Mouse (Mus musculus) CH12.LX (cell line): ENCODE results near the gene Bcl2a1a. TPM values are rescaled to one million over a fixed set of nuclear protein-coding genes. Genes with fewer than 3 reads are reported as not detected.
"Not testable (repeated sequence)": the region's sequence is repeated elsewhere in the genome, so short reads cannot be mapped to it uniquely, and the experiment has no call there.

Source experiments
- DNase-seq: peaks from one replicate; pipeline ENCODE4 v3.0.0-alpha.2; 2013; ENCODE audit errors: extremely low read depth
- H3K27ac ChIP-seq: 2 replicates; pipeline ENCODE4 v1.5.1; 2012; ENCODE audit warnings: low read depth, mild to moderate bottlenecking, control low read depth, moderate library complexity; ENCODE audit not compliant: insufficient read depth
- H3K27me3 ChIP-seq: replicated peaks from 2 replicates; pipeline ENCODE3; 2012; ENCODE audit warnings: inconsistent platforms
- H3K36me3 ChIP-seq, 2 experiments: replicated peaks in 1 of 2; 2 replicates each; pipeline versions ENCODE3 to v1.6.1; 2012; ENCODE audit warnings: inconsistent platforms in 1 of 2, low read length in 1 of 2, mild to moderate bottlenecking in 1 of 2, mixed read lengths in 1 of 2, moderate library complexity in 1 of 2; ENCODE audit not compliant: control insufficient read depth in 1 of 2, insufficient read depth in 1 of 2
- H3K4me1 ChIP-seq, 2 experiments: 2 replicates each; pipeline ENCODE4 v1.6.1; 2012; ENCODE audit warnings: inconsistent platforms in 1 of 2, moderate library complexity in 1 of 2; ENCODE audit not compliant: insufficient read depth in 2 of 2, control insufficient read depth in 1 of 2
- H3K4me2 ChIP-seq: 2 replicates; pipeline ENCODE4 v1.6.1; 2012; ENCODE audit warnings: low read depth, mild to moderate bottlenecking, control low read depth; ENCODE audit not compliant: poor library complexity, insufficient read depth, severe bottlenecking
- H3K4me3 ChIP-seq, 3 experiments: fragments of 150-350 bp in 1 of 3; sonication (generic) in 1 of 3; replicated peaks in 1 of 3; 2 replicates each; pipeline versions ENCODE3 to v1.5.1; 2011 to 2012; ENCODE audit warnings: low read depth in 2 of 3, low read length in 2 of 3, mild to moderate bottlenecking in 2 of 3, moderate library complexity in 2 of 3, control low read depth in 1 of 3, improper control_type of control experiment in 1 of 3, inconsistent platforms in 1 of 3, mixed read lengths in 1 of 3; ENCODE audit not compliant: poor library complexity in 1 of 3
- H3K79me2 ChIP-seq: replicated peaks from 2 replicates; pipeline ENCODE4 v1.6.1; 2012; ENCODE audit warnings: mild to moderate bottlenecking, moderate library complexity; ENCODE audit not compliant: control insufficient read depth, poor library complexity, insufficient read depth, severe bottlenecking; ENCODE audit errors: extremely low read depth
- H3K9ac ChIP-seq: 2 replicates; pipeline ENCODE4 v1.6.1; 2012; ENCODE audit warnings: low read depth, mild to moderate bottlenecking, control low read depth, moderate library complexity; ENCODE audit not compliant: insufficient read depth
- H3K9me3 ChIP-seq: replicated peaks from 2 replicates; pipeline ENCODE3; 2012; ENCODE audit warnings: low read length, inconsistent platforms, mixed read lengths
- CHD2 ChIP-seq: IDR thresholded peaks from 2 replicates; pipeline ENCODE4 v1.6.1; 2011; ENCODE audit warnings: low read length, improper control_type of control experiment
- EP300 ChIP-seq: IDR thresholded peaks from 2 replicates; pipeline ENCODE4 v1.6.1; 2011; ENCODE audit warnings: low read length, improper control_type of control experiment
- ETS1 ChIP-seq: conservative IDR thresholded peaks from 2 replicates; pipeline ENCODE4 v1.6.1; 2012; ENCODE audit warnings: low read depth, mild to moderate bottlenecking, inconsistent platforms, low read length, improper control_type of control experiment, moderate library complexity
- IRF4 ChIP-seq: IDR thresholded peaks from 2 replicates; pipeline ENCODE4 v1.6.1; 2014; ENCODE audit warnings: low read depth, mild to moderate bottlenecking, inconsistent platforms, low read length, improper control_type of control experiment
- MEF2A ChIP-seq: IDR thresholded peaks from 2 replicates; pipeline ENCODE4 v1.6.1; 2014; ENCODE audit warnings: low read depth, mild to moderate bottlenecking, inconsistent platforms, low read length, improper control_type of control experiment, borderline replicate concordance
- TCF12 ChIP-seq: IDR thresholded peaks from 2 replicates; pipeline ENCODE4 v1.6.1; 2014; ENCODE audit warnings: low read depth, mild to moderate bottlenecking, inconsistent platforms, low read length, improper control_type of control experiment
- dilution Hi-C: fragments of 300-500 bp; cut with MboI; formaldehyde crosslinking; loops from 2 replicates; pipeline ENCODE4 v1.14.3; 2020; ENCODE audit warnings: low sequenced_read_pairs; ENCODE audit not compliant: extremely low pct_unique_long_range_greater_than_20kb, extremely low pct_ligation_motif_present
- in situ Hi-C: fragments of 300-500 bp; cut with MboI; formaldehyde crosslinking; loops from 3 replicates; pipeline ENCODE4 v1.14.3; 2019; ENCODE audit warnings: low sequenced_read_pairs, low pct_ligation_motif_present, low pct_unique_long_range_greater_than_20kb, mixed read lengths
- polyA plus RNA-seq: library from polyadenylated mRNA; unstranded; fragments of >175 nt; gene quantifications from 2 replicates; pipeline ENCODE4 v1.2.1, GENCODE M21; 2012; ENCODE audit warnings: low read depth; ENCODE audit not compliant: insufficient read length
- total RNA-seq, 2 experiments: library from RNA; depleted of rRNA; stranded (reverse); fragments of 300-350 nt in 1 of 2; fragments of >200 nt in 1 of 2; gene quantifications; 2 replicates each; pipeline ENCODE4 v1.2.3; 2012 to 2014

Gene Bcl2a1a
- total and polyA plus RNA-seq, 3 experiments = 181 to 290 (median 193) TPM

DNA sequence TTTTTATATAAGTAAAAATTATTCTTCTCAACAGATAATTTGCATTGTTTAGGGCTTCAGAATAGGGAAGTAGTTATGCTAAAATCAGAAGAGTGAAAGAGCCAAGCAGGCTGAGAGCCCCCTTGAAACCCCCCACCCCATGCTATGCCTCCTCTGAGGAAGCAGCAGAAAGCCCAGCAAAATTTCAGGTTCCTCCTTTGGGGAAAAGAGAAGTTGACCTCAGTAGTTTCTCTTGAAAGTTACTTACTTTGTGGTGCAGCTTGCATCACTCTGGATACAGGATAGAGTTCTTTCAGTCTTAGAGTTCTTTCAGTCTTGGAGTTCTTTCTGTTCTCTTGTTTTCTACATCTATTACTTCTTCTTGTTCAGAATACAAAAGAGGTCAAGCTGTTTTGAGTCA is 3.5 kb upstream of the Bcl2a1a start:
- H3K36me3 ChIP-seq, H3K4me2 ChIP-seq, in situ Hi-C loops, dilution Hi-C loops, H3K27ac ChIP-seq, H3K79me2 ChIP-seq, H3K9me3 ChIP-seq, H3K4me1 ChIP-seq, H3K4me3 ChIP-seq, H3K9ac ChIP-seq, H3K27me3 ChIP-seq: not testable (repeated sequence)
- TF ChIP-seq CHD2 (0 out of 2 replicates have a peak, but pooled peaks have one; percentile 21), IRF4 (peak; percentile 54; the same call in 1 of the 2 replicates), EP300 (peak; percentile 68), MEF2A (peak; percentile 61; the same call in 1 of the 2 replicates), ETS1 (peak; percentile 48), TCF12 (peak; percentile 58; the same call in 1 of the 2 replicates)
- DNase-seq = peak; percentile 57

- in situ Hi-C loops, dilution Hi-C loops, H3K27me3 ChIP-seq: not testable (repeated sequence)
Measured at GRCm38 (mm10) chr9:88955224-88955623, 1.5 kb upstream of the Bcl2a1a start.

GRCm38 (mm10) chr9:88956035-88956434 is 665 bp upstream of the Bcl2a1a start:
- H3K9me3 ChIP-seq, H3K4me3 ChIP-seq, DNase-seq, dilution Hi-C loops, H3K4me1 ChIP-seq, in situ Hi-C loops, H3K27me3 ChIP-seq, H3K36me3 ChIP-seq: not testable (repeated sequence)
- Histone ChIP-seq H3K27ac (peak overlapping the region; percentile 93), H3K79me2 (peaks cover 13% of the 10 kb centered on the region), H3K9ac (peak overlapping the region; percentile 84; the same call in 1 of the 2 replicates), H3K4me2 (peak overlapping the region; percentile 71)

More at GRCm38 (mm10) chr9:88955224-88955623, 1.5 kb upstream of the Bcl2a1a start:
- H3K9me3 ChIP-seq, H3K4me1 ChIP-seq, DNase-seq, H3K4me3 ChIP-seq, H3K36me3 ChIP-seq: not testable (repeated sequence)
- H3K27ac ChIP-seq = peak overlapping the region; percentile 79
- H3K79me2 ChIP-seq = peaks cover 10% of the 10 kb centered on the region
- peak overlapping the region; percentile 71 for H3K9ac ChIP-seq
- 0 out of 2 replicates have a peak overlapping the region, but pooled peaks have one; percentile 57 for H3K4me2 ChIP-seq
